Comparison of ENCODE assay signal across 11 mouse cellular contexts in genomic region chr1:72464926-72465583, GRCm38 (mm10).
DNase-seq lines count a peak whose midpoint lies in the region; ATAC-seq and TF ChIP-seq lines count a peak whose summit lies in the region.
"Had no signal": no experiment of that assay in that cellular context is flagged by ENCODE, and none has a peak within 500 bp of the region (broad histone marks: within the 10 kb centered on the region; RNA-seq: fewer than 3 reads in every experiment).

No protein-coding gene starts in this region.

- 28% methylated on average over 12 of the region's 12 CpGs for WGBS in forebrain, embryonic 13.5 days
- 52% methylated on average over 12 of the region's 12 CpGs for WGBS in forebrain, embryonic 11.5 days
- 17% methylated on average over 12 of the region's 12 CpGs for WGBS in forebrain, postnatal 0 days

- TF ChIP-seq CTCF in forebrain, postnatal 0 days (IDR thresholded peaks at IDR 0.05; ENCODE audit: low read depth) = no peak

- no peak for DNase-seq in forebrain, embryonic 11.5 days (ENCODE audit: low spot score)
- DNase-seq in 3134 (ENCODE audit: extremely low read depth, insufficient read length, low spot score) = peak; percentile 28
- peak; percentile 85 for DNase-seq in forebrain, postnatal 0 days
- DNase-seq in left cerebral cortex, postnatal 25 days (ENCODE audit: low spot score in 2 of 2) = peak; percentile 55 to 82
- DNase-seq in yolk sac, embryonic 10.5 days (ENCODE audit: low spot score) = no peak
- no peak for DNase-seq in testis, postnatal 14 days (ENCODE audit: low spot score)
- DNase-seq: cerebellum, adult 9-11 months had no signal

- no peak overlapping the region for H3K4me2 ChIP-seq in forebrain, embryonic 13.5 days
- no peak overlapping the region for H3K4me2 ChIP-seq in forebrain, embryonic 11.5 days (ENCODE audit: low read depth, low read length, severe bottlenecking)
- no peak overlapping the region; the same call in 1 of the 2 replicates for H3K4me2 ChIP-seq in forebrain, postnatal 0 days (ENCODE audit: low read depth)
- H3K4me2 ChIP-seq: stomach, embryonic 15.5 days had no signal

- no peak overlapping the region for H3K9ac ChIP-seq in forebrain, embryonic 13.5 days
- no peak overlapping the region for H3K9ac ChIP-seq in forebrain, embryonic 11.5 days (ENCODE audit: low read length)
- H3K9ac ChIP-seq in forebrain, postnatal 0 days = no peak overlapping the region
- H3K9ac ChIP-seq: stomach, embryonic 15.5 days had no signal

- ATAC-seq in forebrain, embryonic 13.5 days = peak; percentile 57; the same call in 1 of the 2 replicates
- ATAC-seq in forebrain, embryonic 11.5 days (replicated peaks; ENCODE audit: low FRiP score) = no peak
- ATAC-seq in forebrain, postnatal 0 days = peak; percentile 85
- ATAC-seq in inflammation-experienced regulatory T-cells, adult 6 months = no peak
- ATAC-seq: lung, postnatal 0 days had no signal

- no peak overlapping the region for H3K27ac ChIP-seq in forebrain, embryonic 13.5 days
- no peak overlapping the region for H3K27ac ChIP-seq in forebrain, embryonic 11.5 days (ENCODE audit: low read depth, low read length)
- peak overlapping the region; percentile 31; the same call in 1 of the 2 replicates for H3K27ac ChIP-seq in forebrain, postnatal 0 days (ENCODE audit: low read depth, low read length)
- H3K27ac ChIP-seq: stomach, embryonic 15.5 days had no signal

- H3K27me3 ChIP-seq in forebrain, embryonic 13.5 days = no peaks in the 10 kb centered on the region
- H3K27me3 ChIP-seq in forebrain, embryonic 11.5 days (ENCODE audit: control insufficient read depth, insufficient read depth, low read length) = no peaks in the 10 kb centered on the region
- H3K27me3 ChIP-seq in forebrain, postnatal 0 days (ENCODE audit: insufficient read depth, low read length) = no peaks in the 10 kb centered on the region
- H3K27me3 ChIP-seq: stomach, embryonic 15.5 days had no signal

- intact Hi-C loops in left cerebral cortex, postnatal 25 days (cut with DNase I) = loop anchor here (5.0 kb wide), 1 partner anchor 112 kb away; no protein-coding TSS in a partner anchor

- no peak overlapping the region for H3K4me3 ChIP-seq in forebrain, embryonic 13.5 days
- no peak overlapping the region for H3K4me3 ChIP-seq in forebrain, embryonic 11.5 days (ENCODE audit: low read depth, low read length)
- no peak overlapping the region for H3K4me3 ChIP-seq in forebrain, postnatal 0 days (ENCODE audit: low read depth, low read length)
- H3K4me3 ChIP-seq: stomach, embryonic 15.5 days had no signal

- H3K36me3 ChIP-seq in forebrain, embryonic 13.5 days (ENCODE audit: poor library complexity, severe bottlenecking) = no peaks in the 10 kb centered on the region
- H3K36me3 ChIP-seq in forebrain, embryonic 11.5 days (ENCODE audit: control insufficient read depth, insufficient read depth, low read length) = no peaks in the 10 kb centered on the region
- H3K36me3 ChIP-seq in forebrain, postnatal 0 days (ENCODE audit: insufficient read depth) = no peaks in the 10 kb centered on the region
- H3K36me3 ChIP-seq: stomach, embryonic 15.5 days had no signal

- no peaks in the 10 kb centered on the region for H3K9me3 ChIP-seq in forebrain, embryonic 13.5 days (replicated peaks)
- H3K9me3 ChIP-seq in forebrain, embryonic 11.5 days (ENCODE audit: control insufficient read depth, low read length) = no peaks in the 10 kb centered on the region
- no peaks in the 10 kb centered on the region for H3K9me3 ChIP-seq in forebrain, postnatal 0 days (ENCODE audit: low read length)
- H3K9me3 ChIP-seq: stomach, embryonic 15.5 days had no signal

- H3K4me1 ChIP-seq in forebrain, embryonic 13.5 days = 0 out of 2 replicates have a peak, but pooled peaks cover 7% of the 10 kb centered on the region
- no peaks in the 10 kb centered on the region for H3K4me1 ChIP-seq in forebrain, embryonic 11.5 days (replicated peaks; ENCODE audit: control insufficient read depth, insufficient read depth, low read length)
- H3K4me1 ChIP-seq in forebrain, postnatal 0 days (ENCODE audit: insufficient read depth) = peaks cover 4% of the 10 kb centered on the region
- H3K4me1 ChIP-seq: stomach, embryonic 15.5 days had no signal

Comparison
In these comparisons a context has a peak if more than half of its experiments do, and no peak if none do; other contexts are left out.
1. ATAC-seq: peak in forebrain, embryonic 13.5 days (single experiment) and forebrain, postnatal 0 days (single experiment); none in forebrain, embryonic 11.5 days (single experiment) and inflammation-experienced regulatory T-cells, adult 6 months (single experiment).
2. DNase-seq: peak in 3134 (single experiment), forebrain, postnatal 0 days (single experiment) and left cerebral cortex, postnatal 25 days (2 of 2); none in forebrain, embryonic 11.5 days (single experiment), yolk sac, embryonic 10.5 days (single experiment) and testis, postnatal 14 days (single experiment).